Mouse (Mus musculus): ENCODE measurements around the gene Gpr35. TPM values are rescaled to one million over a fixed set of nuclear protein-coding genes. Genes with fewer than 3 reads are reported as not detected.

Gpr35 gene
- polyA plus RNA-seq, 1 experiment, result not detected

DNA sequence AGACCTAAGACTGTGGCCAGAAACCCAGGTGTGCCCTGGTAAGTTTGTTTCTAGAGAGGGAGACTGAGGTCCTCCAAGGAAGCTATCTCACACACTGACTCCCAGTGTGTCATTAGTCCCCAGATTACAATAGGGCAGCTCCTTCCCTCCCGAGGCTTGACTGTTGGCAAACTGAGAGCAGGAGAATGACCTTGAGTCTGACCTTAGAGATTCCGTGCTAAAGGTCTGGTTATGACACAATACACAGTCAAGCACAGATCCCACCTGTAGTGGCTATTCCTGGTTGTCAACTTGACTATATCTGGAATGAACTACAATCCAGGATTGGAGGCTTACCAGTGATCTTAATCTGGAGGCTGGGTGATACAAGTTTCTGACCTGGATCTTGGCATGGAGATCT lies 79.4 kb downstream of the Gpr35 start:
- TF ChIP-seq EP300 (IDR thresholded peaks at IDR 0.05; ENCODE audit: insufficient read depth, low read depth, low read length) (no peak), POLR2A (IDR thresholded peaks at IDR 0.05; ENCODE audit: insufficient read depth, low read length) (no peak)
- Histone ChIP-seq H3K36me3 (ENCODE audit: control insufficient read depth, insufficient read depth, low read length, poor library complexity, severe bottlenecking) (no peaks in the 10 kb centered on the region), H3K9me3 (replicated peaks; ENCODE audit: control insufficient read depth, insufficient read depth, low read length, poor library complexity, severe bottlenecking) (no peaks in the 10 kb centered on the region), H3K27me3 (ENCODE audit: control insufficient read depth, insufficient read depth, low read length, poor library complexity, severe bottlenecking) (no peaks in the 10 kb centered on the region), H3K4me1 (ENCODE audit: control insufficient read depth, insufficient read depth, low read length) (no peaks in the 10 kb centered on the region), H3K4me3 (ENCODE audit: low read depth, low read length) (no peak overlapping the region), H3K27ac (ENCODE audit: insufficient read depth, low read length) (no peak overlapping the region), H3K9ac (ENCODE audit: low read depth, poor library complexity, severe bottlenecking) (no peak overlapping the region)

DNA sequence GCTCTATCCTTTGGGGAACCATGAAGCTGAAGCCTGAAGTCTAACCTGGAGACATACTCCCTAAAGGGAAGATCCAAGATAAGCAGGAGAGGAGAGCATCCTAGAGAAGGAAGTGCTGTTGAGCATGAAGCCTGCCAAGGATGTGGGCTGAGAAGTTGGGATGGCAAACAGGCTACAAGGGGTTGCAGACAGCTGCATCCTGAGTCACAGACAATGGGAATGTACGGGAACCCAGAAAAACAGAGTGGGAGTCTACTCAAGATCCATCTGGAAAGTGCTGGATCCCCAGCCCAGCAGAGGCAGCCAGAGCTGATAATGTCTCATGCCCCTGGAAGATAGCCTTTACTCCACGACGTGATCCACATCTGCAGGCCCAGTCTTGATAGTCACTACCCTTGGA lies 80.5 kb downstream of the Gpr35 start:
- H3K27me3 ChIP-seq (ENCODE audit: control insufficient read depth, insufficient read depth, low read length, poor library complexity, severe bottlenecking), result no peaks in the 10 kb centered on the region
- H3K27ac ChIP-seq (ENCODE audit: insufficient read depth, low read length), result no peak overlapping the region
- no peak overlapping the region for H3K9ac ChIP-seq (ENCODE audit: low read depth, poor library complexity, severe bottlenecking)
- H3K9me3 ChIP-seq (replicated peaks; ENCODE audit: control insufficient read depth, insufficient read depth, low read length, poor library complexity, severe bottlenecking), result no peaks in the 10 kb centered on the region
- H3K4me1 ChIP-seq (ENCODE audit: control insufficient read depth, insufficient read depth, low read length), result no peaks in the 10 kb centered on the region
- no peaks in the 10 kb centered on the region for H3K36me3 ChIP-seq (ENCODE audit: control insufficient read depth, insufficient read depth, low read length, poor library complexity, severe bottlenecking)
- TF ChIP-seq EP300 (IDR thresholded peaks at IDR 0.05; ENCODE audit: insufficient read depth, low read depth, low read length) (no peak), POLR2A (IDR thresholded peaks at IDR 0.05; ENCODE audit: insufficient read depth, low read length) (no peak), CTCF (IDR thresholded peaks at IDR 0.05; ENCODE audit: low read depth, low read length) (no peak)
- no peak overlapping the region for H3K4me3 ChIP-seq (ENCODE audit: low read depth, low read length)

DNA sequence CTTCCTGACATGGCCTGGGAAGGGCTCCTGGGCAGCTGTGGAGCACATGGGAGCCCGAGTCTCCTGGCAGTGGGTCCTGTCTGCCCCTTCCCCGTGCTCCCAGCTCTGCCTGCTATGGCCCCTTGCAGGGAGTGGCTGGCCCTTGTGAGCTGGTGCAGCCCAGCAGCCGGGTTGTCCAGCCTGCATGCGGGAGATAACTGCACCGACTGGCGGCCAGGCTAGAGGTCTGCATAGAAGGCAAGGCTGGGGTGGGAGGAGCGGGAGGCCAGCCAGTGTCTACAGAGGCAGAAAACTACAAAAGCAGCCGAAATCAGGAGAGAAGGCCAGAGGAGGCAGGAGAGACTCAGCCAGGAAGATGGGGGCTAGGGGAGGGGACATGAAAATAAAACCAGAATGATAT lies 83.3 kb downstream of the Gpr35 start:
- Histone ChIP-seq H3K27ac (ENCODE audit: insufficient read depth, low read length) (no peak overlapping the region), H3K9me3 (replicated peaks; ENCODE audit: control insufficient read depth, insufficient read depth, low read length, poor library complexity, severe bottlenecking) (no peaks in the 10 kb centered on the region), H3K9ac (ENCODE audit: low read depth, poor library complexity, severe bottlenecking) (no peak overlapping the region), H3K36me3 (ENCODE audit: control insufficient read depth, insufficient read depth, low read length, poor library complexity, severe bottlenecking) (no peaks in the 10 kb centered on the region), H3K4me1 (ENCODE audit: control insufficient read depth, insufficient read depth, low read length) (no peaks in the 10 kb centered on the region), H3K4me3 (ENCODE audit: low read depth, low read length) (no peak overlapping the region), H3K27me3 (ENCODE audit: control insufficient read depth, insufficient read depth, low read length, poor library complexity, severe bottlenecking) (no peaks in the 10 kb centered on the region)
- TF ChIP-seq EP300 (IDR thresholded peaks at IDR 0.05; ENCODE audit: insufficient read depth, low read depth, low read length), result no peak
- TF ChIP-seq POLR2A (IDR thresholded peaks at IDR 0.05; ENCODE audit: insufficient read depth, low read length), result no peak

DNA sequence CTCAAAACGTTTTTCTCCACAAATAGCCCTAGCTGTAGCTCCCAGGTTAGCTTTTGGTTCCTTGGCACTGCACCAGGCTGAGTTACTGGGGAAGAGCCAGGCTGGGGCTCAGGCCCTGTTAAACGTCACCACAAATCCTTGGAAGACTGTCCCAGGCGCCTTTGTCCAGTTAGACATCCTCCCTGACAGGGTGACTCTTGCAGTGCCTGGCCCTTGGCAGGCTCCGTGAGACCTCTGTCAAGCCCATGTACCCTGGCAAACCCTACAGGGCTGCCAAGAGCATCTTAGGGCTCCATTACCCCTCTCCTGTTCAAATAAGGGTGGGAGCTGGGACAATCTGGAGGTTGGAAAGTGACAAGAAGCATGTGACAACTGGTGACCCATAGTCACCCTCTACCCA lies 85.3 kb downstream of the Gpr35 start:
- Histone ChIP-seq H3K4me3 (ENCODE audit: low read depth, low read length) (no peak overlapping the region), H3K27me3 (ENCODE audit: control insufficient read depth, insufficient read depth, low read length, poor library complexity, severe bottlenecking) (no peaks in the 10 kb centered on the region), H3K9me3 (replicated peaks; ENCODE audit: control insufficient read depth, insufficient read depth, low read length, poor library complexity, severe bottlenecking) (no peaks in the 10 kb centered on the region), H3K4me1 (ENCODE audit: control insufficient read depth, insufficient read depth, low read length) (no peaks in the 10 kb centered on the region), H3K9ac (ENCODE audit: low read depth, poor library complexity, severe bottlenecking) (no peak overlapping the region), H3K36me3 (ENCODE audit: control insufficient read depth, insufficient read depth, low read length, poor library complexity, severe bottlenecking) (no peaks in the 10 kb centered on the region), H3K27ac (ENCODE audit: insufficient read depth, low read length) (no peak overlapping the region)
- TF ChIP-seq CTCF (IDR thresholded peaks at IDR 0.05; ENCODE audit: low read depth, low read length), result no peak
- TF ChIP-seq POLR2A (IDR thresholded peaks at IDR 0.05; ENCODE audit: insufficient read depth, low read length), result no peak
- TF ChIP-seq EP300 (IDR thresholded peaks at IDR 0.05; ENCODE audit: insufficient read depth, low read depth, low read length), result no peak

Other genes starting within 250 kb of the Gpr35 start
- 30.5 and 31.6 TPM in 2 replicates for gene Gpc1, start 119.2 kb upstream of the Gpr35 start, polyA plus RNA-seq (2011; ENCODE audit: insufficient read depth, insufficient read length, low read depth, missing spikeins)
- gene Ankmy1, start 48.0 kb upstream of the Gpr35 start, polyA plus RNA-seq (2011; ENCODE audit: insufficient read depth, insufficient read length, low read depth, missing spikeins), result not detected in 2 replicates
- gene Dusp28, start 43.9 kb upstream of the Gpr35 start, polyA plus RNA-seq (2011; ENCODE audit: insufficient read depth, insufficient read length, low read depth, missing spikeins), result 0.76 and 0.85 TPM in 2 replicates
- 31.1 and 39.0 TPM in 2 replicates for gene Rnpepl1, start 40.1 kb upstream of the Gpr35 start, polyA plus RNA-seq (2011; ENCODE audit: insufficient read depth, insufficient read length, low read depth, missing spikeins)
- 17.1 and 17.9 TPM in 2 replicates for gene Capn10, start 16.5 kb upstream of the Gpr35 start, polyA plus RNA-seq (2011; ENCODE audit: insufficient read depth, insufficient read length, low read depth, missing spikeins)
- gene Aqp12, start 55.5 kb downstream of the Gpr35 start, polyA plus RNA-seq (2011; ENCODE audit: insufficient read depth, insufficient read length, low read depth, missing spikeins), result not detected in 2 replicates
- 95.0 and 97.1 TPM in 2 replicates for gene Kif1a, start 151.1 kb downstream of the Gpr35 start, polyA plus RNA-seq (2011; ENCODE audit: insufficient read depth, insufficient read length, low read depth, missing spikeins)
- not detected in 2 replicates for gene Agxt, start 184.4 kb downstream of the Gpr35 start, polyA plus RNA-seq (2011; ENCODE audit: insufficient read depth, insufficient read length, low read depth, missing spikeins)
- gene 2310007B03Rik, start 210.1 kb downstream of the Gpr35 start, polyA plus RNA-seq (2011; ENCODE audit: insufficient read depth, insufficient read length, low read depth, missing spikeins), result 1.9 and 2.1 TPM in 2 replicates
- 0.09 TPM in 1 of 2 replicates, not detected in the other for gene Crocc2, start 217.9 kb downstream of the Gpr35 start, polyA plus RNA-seq (2011; ENCODE audit: insufficient read depth, insufficient read length, low read depth, missing spikeins)

Measured in ES-Bruce4 (cell line).